Mouse (Mus musculus): ENCODE measurements around the gene Ptprn2. TPM values are rescaled to one million over a fixed set of nuclear protein-coding genes. Genes with fewer than 3 reads are reported as not detected.

Ptprn2 gene
- polyA plus RNA-seq, 1 experiment = 0.40 TPM

- Histone ChIP-seq H3K27me3 (ENCODE audit: control insufficient read depth, insufficient read depth, low read length) (no peaks in the 10 kb centered on the region), H3K4me1 (ENCODE audit: control insufficient read depth, insufficient read depth, low read length) (no peaks in the 10 kb centered on the region), H3K36me3 (ENCODE audit: control insufficient read depth, insufficient read depth, low read length) (no peaks in the 10 kb centered on the region), H3K4me3 (ENCODE audit: control insufficient read depth, low read depth, low read length) (no peak overlapping the region), H3K27ac (ENCODE audit: control insufficient read depth, insufficient read depth, low read depth, low read length) (no peak overlapping the region)
- TF ChIP-seq CTCF (IDR thresholded peaks at IDR 0.05; ENCODE audit: control insufficient read depth, insufficient read depth, insufficient replicate concordance, low read depth, low read length) (no peak), POLR2A (IDR thresholded peaks at IDR 0.05; ENCODE audit: control insufficient read depth, low read depth, low read length) (no peak)
Observed at GRCm38 (mm10) chr12:117230282-117230681, 744.8 kb downstream of the Ptprn2 start.

- no peaks in the 10 kb centered on the region for H3K36me3 ChIP-seq (ENCODE audit: control insufficient read depth, insufficient read depth, low read length)
- no peak overlapping the region for H3K4me3 ChIP-seq (ENCODE audit: control insufficient read depth, low read depth, low read length)
- H3K27ac ChIP-seq (ENCODE audit: control insufficient read depth, insufficient read depth, low read depth, low read length) = no peak overlapping the region
- no peak for TF ChIP-seq POLR2A (IDR thresholded peaks at IDR 0.05; ENCODE audit: control insufficient read depth, low read depth, low read length)
- TF ChIP-seq CTCF (IDR thresholded peaks at IDR 0.05; ENCODE audit: control insufficient read depth, insufficient read depth, insufficient replicate concordance, low read depth, low read length) = no peak
- no peaks in the 10 kb centered on the region for H3K27me3 ChIP-seq (ENCODE audit: control insufficient read depth, insufficient read depth, low read length)
- no peaks in the 10 kb centered on the region for H3K4me1 ChIP-seq (ENCODE audit: control insufficient read depth, insufficient read depth, low read length)
Observed at GRCm38 (mm10) chr12:117231850-117232249, 746.3 kb downstream of the Ptprn2 start.

GRCm38 (mm10) chr12:117235114-117235513 is 749.6 kb downstream of the Ptprn2 start:
- Histone ChIP-seq H3K4me1 (ENCODE audit: control insufficient read depth, insufficient read depth, low read length) (no peaks in the 10 kb centered on the region), H3K27ac (ENCODE audit: control insufficient read depth, insufficient read depth, low read depth, low read length) (no peak overlapping the region), H3K27me3 (ENCODE audit: control insufficient read depth, insufficient read depth, low read length) (no peaks in the 10 kb centered on the region), H3K36me3 (ENCODE audit: control insufficient read depth, insufficient read depth, low read length) (no peaks in the 10 kb centered on the region), H3K4me3 (ENCODE audit: control insufficient read depth, low read depth, low read length) (no peak overlapping the region)
- TF ChIP-seq CTCF (IDR thresholded peaks at IDR 0.05; ENCODE audit: control insufficient read depth, insufficient read depth, insufficient replicate concordance, low read depth, low read length) = no peak
- TF ChIP-seq POLR2A (IDR thresholded peaks at IDR 0.05; ENCODE audit: control insufficient read depth, low read depth, low read length) = no peak

GRCm38 (mm10) chr12:117236020-117236734 is 750.7 kb downstream of the Ptprn2 start:
- Histone ChIP-seq H3K36me3 (ENCODE audit: control insufficient read depth, insufficient read depth, low read length) (no peaks in the 10 kb centered on the region), H3K27ac (ENCODE audit: control insufficient read depth, insufficient read depth, low read depth, low read length) (no peak overlapping the region), H3K4me1 (ENCODE audit: control insufficient read depth, insufficient read depth, low read length) (no peaks in the 10 kb centered on the region), H3K27me3 (ENCODE audit: control insufficient read depth, insufficient read depth, low read length) (no peaks in the 10 kb centered on the region), H3K4me3 (ENCODE audit: control insufficient read depth, low read depth, low read length) (no peak overlapping the region)
- TF ChIP-seq POLR2A (IDR thresholded peaks at IDR 0.05; ENCODE audit: control insufficient read depth, low read depth, low read length) (no peak), CTCF (IDR thresholded peaks at IDR 0.05; ENCODE audit: control insufficient read depth, insufficient read depth, insufficient replicate concordance, low read depth, low read length) (no peak)

GRCm38 (mm10) chr12:117236981-117237380 is 751.5 kb downstream of the Ptprn2 start:
- Histone ChIP-seq H3K4me1 (ENCODE audit: control insufficient read depth, insufficient read depth, low read length) (no peaks in the 10 kb centered on the region), H3K36me3 (ENCODE audit: control insufficient read depth, insufficient read depth, low read length) (no peaks in the 10 kb centered on the region), H3K27me3 (ENCODE audit: control insufficient read depth, insufficient read depth, low read length) (no peaks in the 10 kb centered on the region), H3K27ac (ENCODE audit: control insufficient read depth, insufficient read depth, low read depth, low read length) (no peak overlapping the region), H3K4me3 (ENCODE audit: control insufficient read depth, low read depth, low read length) (no peak overlapping the region)
- TF ChIP-seq POLR2A (IDR thresholded peaks at IDR 0.05; ENCODE audit: control insufficient read depth, low read depth, low read length) (no peak), CTCF (IDR thresholded peaks at IDR 0.05; ENCODE audit: control insufficient read depth, insufficient read depth, insufficient replicate concordance, low read depth, low read length) (no peak)

- TF ChIP-seq CTCF (IDR thresholded peaks at IDR 0.05; ENCODE audit: control insufficient read depth, insufficient read depth, insufficient replicate concordance, low read depth, low read length) = no peak
- no peak for TF ChIP-seq POLR2A (IDR thresholded peaks at IDR 0.05; ENCODE audit: control insufficient read depth, low read depth, low read length)
Observed at GRCm38 (mm10) chr12:117239927-117240715, 754.6 kb downstream of the Ptprn2 start.

GRCm38 (mm10) chr12:117242181-117242580 is 756.7 kb downstream of the Ptprn2 start:
- Histone ChIP-seq H3K27ac (ENCODE audit: control insufficient read depth, insufficient read depth, low read depth, low read length) (no peak overlapping the region), H3K36me3 (ENCODE audit: control insufficient read depth, insufficient read depth, low read length) (no peaks in the 10 kb centered on the region), H3K4me1 (ENCODE audit: control insufficient read depth, insufficient read depth, low read length) (no peaks in the 10 kb centered on the region), H3K27me3 (ENCODE audit: control insufficient read depth, insufficient read depth, low read length) (no peaks in the 10 kb centered on the region), H3K4me3 (ENCODE audit: control insufficient read depth, low read depth, low read length) (no peak overlapping the region)
- TF ChIP-seq POLR2A (IDR thresholded peaks at IDR 0.05; ENCODE audit: control insufficient read depth, low read depth, low read length) (no peak), CTCF (IDR thresholded peaks at IDR 0.05; ENCODE audit: control insufficient read depth, insufficient read depth, insufficient replicate concordance, low read depth, low read length) (no peak)

More at GRCm38 (mm10) chr12:117239927-117240715, 754.6 kb downstream of the Ptprn2 start:
- Histone ChIP-seq H3K36me3 (ENCODE audit: control insufficient read depth, insufficient read depth, low read length) (no peaks in the 10 kb centered on the region), H3K27me3 (ENCODE audit: control insufficient read depth, insufficient read depth, low read length) (no peaks in the 10 kb centered on the region), H3K4me1 (ENCODE audit: control insufficient read depth, insufficient read depth, low read length) (no peaks in the 10 kb centered on the region), H3K4me3 (ENCODE audit: control insufficient read depth, low read depth, low read length) (no peak overlapping the region), H3K27ac (ENCODE audit: control insufficient read depth, insufficient read depth, low read depth, low read length) (no peak overlapping the region)
